Mouse (Mus musculus): ENCODE results near the gene 6030498E09Rik. TPM values are rescaled to one million over a fixed set of nuclear protein-coding genes. Genes with fewer than 3 reads are reported as not detected.

6030498E09Rik gene
- polyA plus RNA-seq (2012; rRNA removed) = 0.35 and 0.72 TPM in 2 replicates

GRCm38 (mm10) chrX:38772478-38772877 lies at the start of gene 6030498E09Rik:
6030498E09Rik (plus strand) TSS chrX:38772671.
- Histone ChIP-seq H3K4me3 (ENCODE audit: control insufficient read depth, low read depth, low read length) (no peak within 1 kb of the TSS), H3K4me1 (ENCODE audit: control insufficient read depth, insufficient read depth, low read length) (peaks cover 2% of the 10 kb centered on the region; the same call in 1 of the 2 replicates), H3K27ac (ENCODE audit: control insufficient read depth, insufficient read depth, low read depth, low read length) (no peak within 1 kb of the TSS), H3K36me3 (ENCODE audit: control insufficient read depth, insufficient read depth, low read length) (no peaks in the 10 kb centered on the region), H3K27me3 (ENCODE audit: control insufficient read depth, insufficient read depth, low read length) (no peaks in the 10 kb centered on the region)
- TF ChIP-seq POLR2A (IDR thresholded peaks at IDR 0.05; ENCODE audit: control insufficient read depth, low read depth, low read length) = no peak
- no peak for TF ChIP-seq CTCF (IDR thresholded peaks at IDR 0.05; ENCODE audit: control insufficient read depth, insufficient read depth, insufficient replicate concordance, low read depth, low read length)

- Histone ChIP-seq H3K4me1 (ENCODE audit: control insufficient read depth, insufficient read depth, low read length) (no peaks in the 10 kb centered on the region), H3K36me3 (ENCODE audit: control insufficient read depth, insufficient read depth, low read length) (no peaks in the 10 kb centered on the region), H3K4me3 (ENCODE audit: control insufficient read depth, low read depth, low read length) (no peak overlapping the region), H3K27me3 (ENCODE audit: control insufficient read depth, insufficient read depth, low read length) (no peaks in the 10 kb centered on the region), H3K27ac (ENCODE audit: control insufficient read depth, insufficient read depth, low read depth, low read length) (no peak overlapping the region)
- no peak for TF ChIP-seq POLR2A (IDR thresholded peaks at IDR 0.05; ENCODE audit: control insufficient read depth, low read depth, low read length)
- TF ChIP-seq CTCF (IDR thresholded peaks at IDR 0.05; ENCODE audit: control insufficient read depth, insufficient read depth, insufficient replicate concordance, low read depth, low read length) = no peak
Measured at GRCm38 (mm10) chrX:38730081-38730480, 42.4 kb upstream of the 6030498E09Rik start.

GRCm38 (mm10) chrX:38730639-38731038 lies 41.8 kb upstream of the 6030498E09Rik start:
- Histone ChIP-seq H3K4me1 (ENCODE audit: control insufficient read depth, insufficient read depth, low read length) (no peaks in the 10 kb centered on the region), H3K27me3 (ENCODE audit: control insufficient read depth, insufficient read depth, low read length) (no peaks in the 10 kb centered on the region), H3K27ac (ENCODE audit: control insufficient read depth, insufficient read depth, low read depth, low read length) (no peak overlapping the region), H3K4me3 (ENCODE audit: control insufficient read depth, low read depth, low read length) (no peak overlapping the region), H3K36me3 (ENCODE audit: control insufficient read depth, insufficient read depth, low read length) (no peaks in the 10 kb centered on the region)
- TF ChIP-seq POLR2A (IDR thresholded peaks at IDR 0.05; ENCODE audit: control insufficient read depth, low read depth, low read length) = no peak
- no peak for TF ChIP-seq CTCF (IDR thresholded peaks at IDR 0.05; ENCODE audit: control insufficient read depth, insufficient read depth, insufficient replicate concordance, low read depth, low read length)

GRCm38 (mm10) chrX:38733683-38734082 lies 38.8 kb upstream of the 6030498E09Rik start:
- H3K27me3 ChIP-seq (ENCODE audit: control insufficient read depth, insufficient read depth, low read length) = no peaks in the 10 kb centered on the region
- H3K27ac ChIP-seq (ENCODE audit: control insufficient read depth, insufficient read depth, low read depth, low read length) = no peak overlapping the region
- H3K36me3 ChIP-seq (ENCODE audit: control insufficient read depth, insufficient read depth, low read length) = no peaks in the 10 kb centered on the region
- H3K4me3 ChIP-seq (ENCODE audit: control insufficient read depth, low read depth, low read length) = no peak overlapping the region
- TF ChIP-seq CTCF (IDR thresholded peaks at IDR 0.05; ENCODE audit: control insufficient read depth, insufficient read depth, insufficient replicate concordance, low read depth, low read length) (no peak), POLR2A (IDR thresholded peaks at IDR 0.05; ENCODE audit: control insufficient read depth, low read depth, low read length) (no peak)
- no peaks in the 10 kb centered on the region for H3K4me1 ChIP-seq (ENCODE audit: control insufficient read depth, insufficient read depth, low read length)

- no peaks in the 10 kb centered on the region for H3K27me3 ChIP-seq (ENCODE audit: control insufficient read depth, insufficient read depth, low read length)
- H3K4me3 ChIP-seq (ENCODE audit: control insufficient read depth, low read depth, low read length) = no peak overlapping the region
- no peaks in the 10 kb centered on the region for H3K36me3 ChIP-seq (ENCODE audit: control insufficient read depth, insufficient read depth, low read length)
- no peaks in the 10 kb centered on the region for H3K4me1 ChIP-seq (ENCODE audit: control insufficient read depth, insufficient read depth, low read length)
- H3K27ac ChIP-seq (ENCODE audit: control insufficient read depth, insufficient read depth, low read depth, low read length) = no peak overlapping the region
- TF ChIP-seq CTCF (IDR thresholded peaks at IDR 0.05; ENCODE audit: control insufficient read depth, insufficient read depth, insufficient replicate concordance, low read depth, low read length) (no peak), POLR2A (IDR thresholded peaks at IDR 0.05; ENCODE audit: control insufficient read depth, low read depth, low read length) (no peak)
Measured at GRCm38 (mm10) chrX:38734916-38735880, 37.3 kb upstream of the 6030498E09Rik start.

GRCm38 (mm10) chrX:38771453-38771852 lies 1.0 kb upstream of the 6030498E09Rik start:
- peaks cover 2% of the 10 kb centered on the region; the same call in 1 of the 2 replicates for H3K4me1 ChIP-seq (ENCODE audit: control insufficient read depth, insufficient read depth, low read length)
- H3K4me3 ChIP-seq (ENCODE audit: control insufficient read depth, low read depth, low read length) = no peak overlapping the region
- no peak overlapping the region for H3K27ac ChIP-seq (ENCODE audit: control insufficient read depth, insufficient read depth, low read depth, low read length)
- TF ChIP-seq POLR2A (IDR thresholded peaks at IDR 0.05; ENCODE audit: control insufficient read depth, low read depth, low read length) = no peak
- no peak for TF ChIP-seq CTCF (IDR thresholded peaks at IDR 0.05; ENCODE audit: control insufficient read depth, insufficient read depth, insufficient replicate concordance, low read depth, low read length)
- H3K36me3 ChIP-seq (ENCODE audit: control insufficient read depth, insufficient read depth, low read length) = no peaks in the 10 kb centered on the region
- no peaks in the 10 kb centered on the region for H3K27me3 ChIP-seq (ENCODE audit: control insufficient read depth, insufficient read depth, low read length)

- TF ChIP-seq POLR2A (IDR thresholded peaks at IDR 0.05; ENCODE audit: control insufficient read depth, low read depth, low read length) (no peak), CTCF (IDR thresholded peaks at IDR 0.05; ENCODE audit: control insufficient read depth, insufficient read depth, insufficient replicate concordance, low read depth, low read length) (no peak)
- Histone ChIP-seq H3K36me3 (ENCODE audit: control insufficient read depth, insufficient read depth, low read length) (no peaks in the 10 kb centered on the region), H3K27ac (ENCODE audit: control insufficient read depth, insufficient read depth, low read depth, low read length) (no peak overlapping the region), H3K4me3 (ENCODE audit: control insufficient read depth, low read depth, low read length) (no peak overlapping the region), H3K27me3 (ENCODE audit: control insufficient read depth, insufficient read depth, low read length) (no peaks in the 10 kb centered on the region), H3K4me1 (ENCODE audit: control insufficient read depth, insufficient read depth, low read length) (peaks cover 2% of the 10 kb centered on the region; the same call in 1 of the 2 replicates)
Measured at GRCm38 (mm10) chrX:38771886-38772285, 585 bp upstream of the 6030498E09Rik start.

Measured in testis, adult 2 months (tissue).